Mouse (Mus musculus): Measurements from ENCODE around the gene Dtnb.
"Not testable (repeated sequence)": the region's sequence is repeated elsewhere in the genome, so short reads cannot be mapped to it uniquely, and the experiment has no call there.

Dtnb gene

GRCm38 (mm10) chr12:3660985-3661635, 88.9 kb downstream of the Dtnb start:
- DNase-seq: peak; percentile 29

- peak; percentile 63 for DNase-seq
Observed at GRCm38 (mm10) chr12:3662660-3663059, 90.5 kb downstream of the Dtnb start.

GRCm38 (mm10) chr12:3663386-3663785, 91.2 kb downstream of the Dtnb start:
- no peak for DNase-seq

- peak; percentile 9 for DNase-seq
Observed at GRCm38 (mm10) chr12:3669971-3670381, 97.8 kb downstream of the Dtnb start.

- DNase-seq: no peak
Observed at GRCm38 (mm10) chr12:3671117-3671516, 98.9 kb downstream of the Dtnb start.

GRCm38 (mm10) chr12:3672786-3673185, 100.6 kb downstream of the Dtnb start:
- DNase-seq: no peak

GRCm38 (mm10) chr12:3673886-3674285, 101.7 kb downstream of the Dtnb start:
- peak; percentile 63 for DNase-seq

GRCm38 (mm10) chr12:3674913-3675312, 102.7 kb downstream of the Dtnb start:
- no peak for DNase-seq

GRCm38 (mm10) chr12:3680721-3681120, 108.5 kb downstream of the Dtnb start:
- no peak for DNase-seq

GRCm38 (mm10) chr12:3683041-3683440, 110.9 kb downstream of the Dtnb start:
- DNase-seq: no peak

GRCm38 (mm10) chr12:3686419-3686940, 114.3 kb downstream of the Dtnb start:
- DNase-seq: no peak

- DNase-seq: not testable (repeated sequence)
Observed at GRCm38 (mm10) chr12:3690926-3691529, 118.8 kb downstream of the Dtnb start.

- no peak for DNase-seq
Observed at GRCm38 (mm10) chr12:3692795-3693392, 120.7 kb downstream of the Dtnb start.

- peak; percentile 80 for DNase-seq
Observed at GRCm38 (mm10) chr12:3695741-3696501, 123.7 kb downstream of the Dtnb start.

- DNase-seq: no peak
Observed at GRCm38 (mm10) chr12:3700503-3700902, 128.3 kb downstream of the Dtnb start.

- no peak for DNase-seq
Observed at GRCm38 (mm10) chr12:3702903-3703302, 130.7 kb downstream of the Dtnb start.

- peak; percentile 16 for DNase-seq
Observed at GRCm38 (mm10) chr12:3719151-3719721, 147.1 kb downstream of the Dtnb start.

GRCm38 (mm10) chr12:3720527-3720926, 148.3 kb downstream of the Dtnb start:
- DNase-seq: no peak

- peak; percentile 20 for DNase-seq
Observed at GRCm38 (mm10) chr12:3723762-3724161, 151.6 kb downstream of the Dtnb start.

- DNase-seq: no peak
Observed at GRCm38 (mm10) chr12:3724822-3725370, 152.7 kb downstream of the Dtnb start.

- no peak for DNase-seq
Observed at GRCm38 (mm10) chr12:3729521-3730075, 157.4 kb downstream of the Dtnb start.

GRCm38 (mm10) chr12:3732623-3733265, 160.6 kb downstream of the Dtnb start:
- no peak for DNase-seq
